Mouse (Mus musculus): ENCODE measurements at regions not wholly inside any gene's neighbourhood (a gene's known extent, or its start where the extent isn't known, plus 50 kb on each side); places are given as distances from the start of the nearest gene placed in this dataset.

DNA sequence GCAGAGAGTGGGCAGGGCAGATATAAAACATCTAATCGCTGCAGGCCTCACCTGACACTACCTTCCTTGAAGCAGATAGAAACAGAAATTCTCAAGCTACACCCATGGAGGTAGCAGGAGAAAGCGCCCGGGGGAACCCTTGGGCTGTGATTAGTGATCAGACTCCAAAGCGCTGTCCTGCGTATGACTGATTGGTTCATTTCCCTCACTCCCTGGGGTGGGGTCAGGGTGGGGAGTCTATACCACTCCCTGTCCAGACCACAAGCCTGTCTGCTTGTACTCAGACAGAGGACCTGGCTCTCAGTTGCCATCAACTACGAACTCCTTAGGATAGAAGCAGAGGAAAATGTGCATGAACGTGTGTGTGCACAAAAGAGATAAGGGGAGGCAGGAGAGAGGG lies 77.7 kb downstream of the Gm826 start:
- no peak for DNase-seq (ENCODE audit: low spot score in 2 of 2)

- no peak for DNase-seq (ENCODE audit: low spot score in 2 of 2)
These were observed 83.7 kb downstream of the Gm826 start for GRCm38 (mm10) chr2:160250228-160250627.

DNA sequence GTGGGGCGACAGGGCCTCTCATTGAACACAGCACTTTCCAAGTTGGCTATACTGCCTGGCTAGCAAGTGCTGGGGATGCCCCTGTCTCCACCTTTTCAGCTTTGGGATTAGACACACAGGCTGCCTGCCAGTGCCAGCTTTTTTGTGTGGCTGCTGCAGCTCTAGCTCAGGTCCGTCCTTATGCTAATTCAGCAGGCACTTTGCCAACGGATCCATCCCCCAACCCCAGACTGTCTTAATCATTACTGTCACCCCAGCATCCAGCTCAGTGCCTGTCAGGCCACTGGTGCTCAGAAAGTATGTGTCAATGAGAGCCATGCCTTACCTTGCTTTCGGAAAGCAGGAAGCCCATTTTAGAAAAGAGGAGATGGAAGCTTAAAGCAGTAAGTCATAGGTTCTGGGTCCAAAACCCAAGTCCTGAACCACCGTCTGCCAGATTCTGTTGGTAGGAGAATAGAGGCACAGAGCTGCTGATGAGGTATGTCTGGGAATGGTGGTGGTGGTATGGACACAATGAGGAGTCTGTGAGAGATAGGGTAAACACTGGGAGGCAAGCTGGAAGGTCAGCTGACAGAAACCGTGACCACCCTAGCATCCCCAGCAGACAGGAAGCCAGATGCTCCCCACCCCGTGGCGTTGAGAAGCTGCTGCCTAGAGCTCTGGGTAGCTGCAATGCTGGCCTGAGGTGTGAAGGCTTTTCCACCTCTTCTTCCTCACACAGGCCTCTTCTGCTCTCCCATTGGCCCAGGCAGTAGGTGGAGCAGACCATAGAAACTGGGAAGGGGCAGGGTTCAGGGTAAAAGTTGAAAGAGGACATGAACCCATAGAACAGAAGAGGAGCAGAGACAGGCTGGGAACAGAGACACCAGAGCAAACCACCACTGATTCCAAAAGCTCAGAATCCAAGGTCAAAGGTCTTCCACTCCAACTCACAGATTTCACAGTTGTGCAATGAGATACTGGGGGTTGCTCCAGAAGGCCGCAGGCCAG lies 84.6 kb downstream of the Gm826 start:
- no peak for DNase-seq (ENCODE audit: low spot score in 2 of 2)

DNA sequence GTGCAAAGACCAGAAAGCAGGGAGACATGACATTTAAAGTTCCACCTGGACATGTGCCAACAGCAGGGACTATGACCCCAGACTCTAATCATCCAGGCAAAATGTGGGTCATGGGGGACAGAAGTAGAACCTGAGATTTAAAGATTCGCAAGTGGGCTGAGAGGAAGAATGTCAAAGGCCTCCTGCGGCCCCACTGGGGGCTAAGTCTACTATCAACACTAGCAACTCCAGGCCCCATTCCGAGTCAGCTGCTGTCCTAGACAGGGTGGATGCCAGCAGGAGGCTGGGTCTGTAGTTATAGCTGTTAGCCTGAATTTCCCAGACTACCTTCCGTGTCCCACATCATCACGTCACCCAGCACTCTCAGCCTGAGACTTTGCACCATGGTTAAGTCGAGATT lies 86.7 kb downstream of the Gm826 start:
- DNase-seq (ENCODE audit: low spot score in 2 of 2) = no peak

DNA sequence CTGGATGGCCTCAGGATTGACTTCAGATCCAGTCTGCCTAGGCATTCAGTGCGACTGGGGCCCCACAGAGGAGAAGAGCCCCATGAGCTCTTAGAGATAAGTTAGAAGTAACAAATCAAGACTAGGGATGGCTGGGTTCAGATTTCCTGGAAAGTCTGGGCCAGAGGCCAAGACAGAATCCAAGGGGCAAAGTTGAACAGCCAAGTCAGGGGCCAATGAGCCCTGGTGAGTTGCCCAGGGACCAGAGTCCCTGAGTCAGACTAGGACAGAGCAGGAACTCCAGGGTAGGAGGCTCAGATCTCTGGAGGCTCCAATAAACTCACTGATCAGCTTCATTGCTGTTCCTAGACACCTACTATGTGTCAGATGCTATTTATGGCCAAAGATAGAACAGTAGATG lies 87.6 kb downstream of the Gm826 start:
- no peak for DNase-seq (ENCODE audit: low spot score in 2 of 2)

DNA sequence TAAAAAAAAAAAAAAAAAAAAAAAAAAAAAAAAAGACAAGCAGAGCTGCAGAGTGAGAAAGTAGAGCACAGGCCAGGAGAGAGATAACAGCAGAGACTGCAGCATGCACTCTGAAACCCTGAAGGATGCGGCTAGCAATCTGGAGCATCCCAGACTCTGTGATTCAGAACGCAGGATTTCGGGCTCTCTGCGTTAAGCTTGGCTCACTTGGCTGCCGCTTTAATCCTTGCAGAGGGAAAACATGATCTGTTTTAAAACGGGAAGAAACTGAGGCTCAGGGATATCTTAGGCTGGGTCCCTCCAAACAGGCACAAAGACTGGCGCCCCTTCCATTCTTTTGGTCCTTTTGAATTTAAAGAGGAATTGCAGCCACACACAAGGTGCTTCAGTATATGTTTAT lies 89.1 kb downstream of the Gm826 start:
- DNase-seq (ENCODE audit: low spot score in 2 of 2) = peak in 1 of 2 experiments; percentile 25

- DNase-seq (ENCODE audit: low spot score in 2 of 2) = no peak
These were observed 93.2 kb downstream of the Gm826 start for GRCm38 (mm10) chr2:160240531-160241379.

DNA sequence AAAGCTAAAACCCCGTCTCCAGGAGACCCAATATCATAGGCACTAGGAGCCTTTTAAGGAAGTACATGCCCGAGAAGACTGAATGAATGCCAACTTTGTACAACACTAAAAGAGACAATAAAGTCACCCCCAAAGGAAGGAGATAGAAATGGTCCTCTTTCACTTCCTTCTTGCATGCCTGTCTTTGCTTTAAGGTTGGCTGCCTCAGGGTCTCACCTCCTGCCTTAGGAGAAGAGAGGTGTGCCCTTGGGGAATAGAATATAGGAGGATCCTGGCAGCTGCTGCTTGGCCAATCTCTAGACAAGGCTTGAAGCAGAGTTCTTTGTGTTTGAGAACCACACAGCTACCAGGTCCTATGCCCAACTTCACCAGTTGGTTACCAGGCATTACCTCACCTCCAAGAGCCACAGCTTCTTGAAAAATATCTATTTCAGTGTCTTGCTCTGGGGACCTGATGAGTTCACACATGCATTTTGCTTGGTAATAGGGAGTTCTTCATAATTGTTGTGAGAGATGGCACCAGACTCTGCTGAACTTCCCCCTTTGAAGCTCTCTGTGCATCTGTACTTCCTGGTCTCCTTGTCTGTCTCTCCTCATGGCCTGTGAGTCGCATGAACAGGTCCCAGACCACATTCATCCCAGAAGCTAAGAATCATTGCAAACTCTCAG lies 96.4 kb downstream of the Gm826 start:
- no peak for DNase-seq (ENCODE audit: low spot score in 2 of 2)

DNA sequence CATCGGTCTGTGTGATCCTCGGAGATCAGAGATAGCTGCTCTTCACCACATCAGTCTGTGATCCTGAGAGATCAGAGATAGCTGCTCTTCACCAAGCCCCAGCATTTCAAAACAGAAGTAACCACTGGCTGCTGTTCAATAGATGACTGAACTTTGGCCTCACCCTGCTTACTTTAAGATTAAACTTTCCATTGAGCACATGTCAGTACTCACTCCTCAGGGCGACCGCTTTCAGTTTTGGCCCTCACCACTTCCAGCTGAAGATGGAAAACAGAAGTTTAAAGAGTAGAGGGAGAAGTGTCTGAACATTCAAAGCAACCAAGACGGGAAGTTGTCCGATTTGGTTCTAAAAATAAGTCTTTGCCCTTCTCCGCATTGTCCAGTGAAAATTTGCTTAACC lies 97.2 kb downstream of the Gm826 start:
- peak in 1 of 2 experiments; percentile 28 for DNase-seq (ENCODE audit: low spot score in 2 of 2)

DNA sequence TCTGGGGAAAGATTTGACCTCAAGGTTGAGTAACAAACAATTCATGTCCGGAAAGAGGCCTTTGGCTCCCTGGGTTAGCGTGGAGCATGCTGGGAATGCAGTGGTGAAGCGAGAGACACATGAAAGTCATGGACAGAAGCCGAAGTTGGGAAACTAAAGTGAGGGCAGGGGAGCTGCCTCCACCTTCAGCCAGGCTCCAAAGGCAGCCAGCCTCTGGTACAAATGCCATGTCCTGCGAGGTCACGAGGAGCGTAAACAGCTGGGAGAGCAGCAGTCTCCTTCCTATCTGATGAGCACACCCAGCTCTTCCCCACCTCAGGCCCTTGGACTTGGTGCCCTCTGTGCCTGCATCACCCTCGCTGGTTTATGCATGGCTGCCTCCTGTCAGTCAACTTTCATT lies 103.2 kb downstream of the Gm826 start:
- DNase-seq (ENCODE audit: low spot score in 2 of 2) = no peak

- no peak for DNase-seq (ENCODE audit: low spot score in 2 of 2)
These were observed 105.5 kb downstream of the Gm826 start for GRCm38 (mm10) chr2:160228331-160229035.

GRCm38 (mm10) chr2:160225450-160225849 lies 108.5 kb downstream of the Gm826 start:
- peak in 1 of 2 experiments; percentile 26 for DNase-seq (ENCODE audit: low spot score in 2 of 2)

- DNase-seq (ENCODE audit: low spot score in 2 of 2) = no peak
These were observed 110.6 kb downstream of the Gm826 start for GRCm38 (mm10) chr2:160223366-160223765.

DNA sequence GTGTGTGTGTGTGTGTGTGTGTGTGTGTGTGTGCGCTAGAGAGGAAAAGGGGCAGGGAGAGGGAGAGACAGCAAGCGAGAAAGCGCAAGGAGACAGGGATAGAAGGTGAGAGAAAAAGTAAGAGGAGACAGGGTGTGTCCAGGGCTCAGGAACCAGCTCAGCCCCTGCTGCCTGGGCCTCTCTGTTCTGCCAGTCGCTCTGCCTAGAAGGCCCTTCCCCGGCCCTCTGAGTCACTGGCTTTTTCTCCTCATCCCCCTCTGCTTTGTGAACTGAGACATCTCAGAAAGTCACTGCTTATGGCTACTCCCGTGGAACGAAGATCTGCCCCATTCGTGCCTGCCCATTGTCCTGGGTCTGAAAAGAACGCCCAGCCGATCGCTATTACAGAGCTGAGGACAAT lies 112.2 kb downstream of the Gm826 start:
- no peak for DNase-seq (ENCODE audit: low spot score in 2 of 2)

DNA sequence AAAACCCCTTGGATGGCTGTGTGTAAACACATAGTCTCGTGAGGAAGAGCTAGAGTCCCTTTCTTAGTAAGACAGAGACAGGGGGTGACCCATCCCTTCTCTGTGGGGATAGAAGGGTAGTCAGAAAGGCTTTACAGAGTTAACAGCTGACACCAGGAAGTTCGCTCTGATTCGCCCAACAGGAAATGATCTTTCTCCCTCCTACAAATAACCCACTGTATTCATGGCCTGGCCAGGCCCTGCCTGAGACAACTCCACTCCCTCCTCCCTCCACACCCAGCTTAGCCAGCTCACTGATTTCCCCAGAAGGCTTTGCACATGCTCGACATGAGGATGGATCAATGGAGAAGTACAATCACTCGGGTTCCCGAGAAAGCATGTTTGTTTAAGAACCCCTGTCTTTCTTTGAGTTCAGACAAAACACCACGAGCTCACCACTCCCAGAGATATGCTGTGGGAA lies 113.4 kb downstream of the Gm826 start:
- no peak for DNase-seq (ENCODE audit: low spot score in 2 of 2)

DNA sequence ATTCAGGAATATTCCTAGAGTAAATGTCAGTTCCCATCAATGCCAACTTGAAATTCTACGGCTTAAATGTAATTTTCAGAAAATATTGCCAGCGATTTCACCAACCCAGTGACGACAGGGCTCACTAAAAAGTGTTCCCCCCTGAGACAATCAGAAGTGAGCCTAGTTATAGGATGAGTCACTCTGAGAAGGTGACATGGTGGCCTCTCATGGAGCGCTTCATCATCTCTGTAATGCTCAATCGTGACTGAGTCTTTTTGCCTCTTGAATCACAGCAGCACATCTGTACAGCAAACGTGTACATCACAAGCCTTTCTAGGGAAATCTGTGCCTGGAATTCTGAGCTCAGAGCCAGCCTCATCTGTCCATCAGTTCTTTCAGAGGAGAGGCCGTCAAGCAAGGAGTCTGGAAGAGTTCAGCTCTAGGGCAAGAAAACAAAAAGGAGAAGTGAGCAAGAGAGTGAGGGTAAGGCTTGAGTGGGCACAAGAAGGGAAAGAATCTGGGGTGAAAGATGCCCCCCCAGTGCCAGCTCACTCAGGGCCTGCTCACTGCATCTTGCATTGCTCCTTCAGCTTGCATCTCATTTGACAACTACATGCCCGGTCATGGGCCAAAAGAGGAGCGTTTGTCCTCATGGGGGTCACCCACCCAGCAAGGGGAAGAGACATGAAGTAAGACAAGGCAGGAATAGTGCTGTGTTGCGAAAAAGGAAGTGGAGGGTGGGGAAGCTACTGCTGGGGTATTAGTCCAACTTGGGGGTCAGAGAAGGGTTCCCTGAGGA lies 119.7 kb downstream of the Gm826 start:
- DNase-seq (ENCODE audit: low spot score in 2 of 2) = no peak

DNA sequence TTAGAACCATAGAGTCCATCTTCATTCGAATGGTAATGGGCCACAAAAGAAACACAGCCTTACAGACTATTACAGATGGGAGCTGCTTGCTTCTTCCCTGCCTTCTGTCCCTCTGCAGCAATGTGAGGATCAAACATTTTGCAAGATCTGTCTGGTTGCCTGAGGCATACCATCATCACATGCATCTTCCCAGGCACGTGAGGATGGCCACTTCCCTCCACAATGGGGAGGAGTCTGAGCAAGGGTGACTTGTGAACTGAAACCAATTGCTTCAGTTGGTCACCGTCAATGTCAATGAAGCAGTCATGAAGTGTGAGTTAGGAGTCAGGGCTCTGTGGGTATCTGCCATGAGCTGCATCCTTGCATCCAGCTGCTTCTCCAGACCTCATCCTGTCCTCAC lies 123.5 kb downstream of the Gm826 start:
- DNase-seq (ENCODE audit: low spot score in 2 of 2) = no peak

DNA sequence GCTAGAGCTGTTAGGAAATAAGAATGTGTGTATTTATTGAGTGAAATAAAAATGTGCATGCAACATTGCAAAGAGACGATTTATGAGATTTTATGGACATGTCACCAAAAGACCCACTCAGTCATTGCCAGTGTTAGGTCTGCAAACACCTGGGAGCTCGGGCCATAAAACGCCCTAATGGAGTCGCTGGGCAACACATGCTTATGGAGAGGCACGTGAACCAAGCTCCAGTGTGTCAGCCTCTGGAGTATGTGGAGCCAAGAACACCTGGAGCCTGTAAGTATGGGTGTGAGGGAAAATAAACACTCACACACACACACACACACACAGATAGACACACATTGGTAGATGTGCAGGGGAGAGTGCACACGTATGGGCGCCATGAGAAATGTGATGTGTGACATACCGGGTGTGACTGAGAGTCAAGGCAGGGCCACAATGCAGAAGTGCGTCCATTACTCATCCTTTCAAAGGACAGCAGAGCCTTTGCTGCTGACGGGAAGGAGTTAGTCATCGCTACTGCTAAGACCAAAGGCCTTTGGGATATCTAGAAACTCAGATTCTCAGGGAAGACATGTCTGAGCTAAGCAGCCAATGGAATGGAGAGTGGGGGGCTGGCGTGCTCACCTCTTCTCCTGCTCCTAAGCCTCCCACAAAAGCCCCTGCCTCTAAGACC lies 124.2 kb downstream of the Gm826 start:
- no peak for DNase-seq (ENCODE audit: low spot score in 2 of 2)

GRCm38 (mm10) chr2:160208295-160208694 lies 125.7 kb downstream of the Gm826 start:
- DNase-seq (ENCODE audit: low spot score in 2 of 2) = no peak

GRCm38 (mm10) chr2:160207226-160207625 lies 126.7 kb downstream of the Gm826 start:
- DNase-seq (ENCODE audit: low spot score in 2 of 2) = peak; percentile 43 to 59
